Mouse (Mus musculus) E14TG2a.4 (cell line): ENCODE results near the gene Zfp146.

Experiments used
- CTCF ChIP-seq: conservative IDR thresholded peaks from 2 replicates; pipeline ENCODE4 v1.5.1; 2014; ENCODE audit warnings: low read length
- NANOG ChIP-seq: IDR thresholded peaks from 2 replicates; pipeline ENCODE4 v1.6.1; 2014; ENCODE audit warnings: borderline replicate concordance, low read length, mixed read lengths

GRCm38 (mm10) chr7:30193581-30194100 lies 24.1 kb upstream of the Zfp146 start:
- TF ChIP-seq CTCF (no peak), NANOG (no peak)
